Mouse (Mus musculus): Measurements from ENCODE around the gene Extl1. TPM values are rescaled to one million over a fixed set of nuclear protein-coding genes. Genes with fewer than 3 reads are reported as not detected.

The Extl1 gene
- polyA plus RNA-seq, 1 experiment from 2014 or later: 0.75 TPM

DNA sequence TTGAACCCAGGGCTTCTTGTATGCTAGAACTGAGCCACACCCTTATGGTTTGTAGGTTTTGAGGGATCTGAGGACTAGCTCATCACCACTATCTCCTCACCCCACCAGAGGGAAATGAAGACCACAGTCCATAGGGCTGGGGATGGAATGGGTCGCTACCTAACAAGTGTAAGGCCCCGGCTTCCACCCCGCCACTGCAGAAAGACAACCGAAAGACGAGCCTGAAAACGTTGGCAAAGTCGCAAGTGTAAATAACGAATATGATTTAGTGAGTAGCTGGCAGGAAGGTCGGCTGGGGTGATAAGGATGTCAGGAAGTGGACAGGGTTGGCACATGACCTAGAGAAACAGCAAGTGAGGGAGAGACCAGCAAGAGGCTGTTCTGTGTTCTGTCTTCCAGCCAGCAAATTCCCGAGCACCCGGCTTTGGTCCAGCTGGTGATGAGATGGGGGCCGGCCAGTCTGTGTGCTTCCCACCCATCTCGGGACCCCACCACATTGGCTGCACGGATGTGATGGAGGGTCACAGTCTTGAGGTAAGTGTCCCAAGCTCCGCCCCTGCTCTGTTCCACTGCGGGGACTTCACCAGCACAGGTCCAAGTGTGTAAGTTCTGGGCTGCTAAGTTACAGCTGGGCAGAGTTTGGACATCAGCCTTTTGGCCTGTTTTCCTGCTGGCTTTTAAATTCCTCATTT lies 19.1 kb upstream of the Extl1 start:
- no peaks in the 10 kb centered on the region for H3K9me3 ChIP-seq (replicated peaks)
- 86% methylated on average over 16 of the region's 16 CpGs for WGBS
- no peak for ATAC-seq (ENCODE audit: low FRiP score)
- H3K36me3 ChIP-seq: no peaks in the 10 kb centered on the region
- H3K27me3 ChIP-seq (replicated peaks): no peaks in the 10 kb centered on the region
- no peak overlapping the region for H3K4me2 ChIP-seq
- H3K4me3 ChIP-seq (replicated peaks): no peak overlapping the region
- H3K4me1 ChIP-seq: peaks cover 29% of the 10 kb centered on the region
- no peak overlapping the region for H3K9ac ChIP-seq (replicated peaks)
- H3K27ac ChIP-seq (replicated peaks): no peak overlapping the region

DNA sequence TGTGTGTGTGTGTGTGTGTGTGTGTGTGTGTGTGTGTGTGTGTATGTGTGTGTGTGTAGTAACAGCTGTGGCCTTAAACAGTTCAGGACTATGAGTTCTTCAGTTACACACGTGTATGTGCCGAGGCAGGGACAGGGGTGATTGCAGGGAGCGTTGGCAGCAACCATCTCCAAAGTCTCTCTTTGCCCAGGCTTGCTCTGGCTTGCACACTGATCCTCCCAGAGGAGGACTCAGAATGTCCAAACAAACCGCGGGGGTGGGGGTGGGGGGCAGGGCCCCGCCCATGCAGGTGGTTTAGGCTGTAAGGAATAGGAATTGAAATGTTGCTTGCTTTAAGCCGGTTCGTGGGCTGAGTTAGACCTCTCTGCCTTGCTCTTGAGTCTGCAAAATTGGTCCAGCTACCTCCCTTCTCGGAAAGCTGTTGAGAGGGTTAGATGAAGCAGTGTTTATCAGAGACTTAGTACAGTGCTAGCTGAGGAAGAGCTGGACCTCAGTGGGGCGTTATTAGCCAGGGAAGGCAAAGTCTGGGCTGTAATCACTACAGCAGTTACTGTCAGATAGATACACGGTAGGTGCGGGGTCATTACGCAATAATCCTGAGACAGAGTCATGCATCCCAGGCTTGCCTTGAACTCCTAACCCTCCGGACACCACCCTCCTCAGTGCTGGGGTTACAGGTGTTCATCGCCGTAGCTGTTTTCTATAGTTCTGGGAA lies 18.4 kb upstream of the Extl1 start:
- peaks cover 33% of the 10 kb centered on the region for H3K4me1 ChIP-seq
- H3K9ac ChIP-seq (replicated peaks): peak overlapping the region; percentile 17; the same call in 1 of the 2 replicates
- H3K36me3 ChIP-seq: no peaks in the 10 kb centered on the region
- H3K4me2 ChIP-seq: peak overlapping the region; percentile 78
- H3K9me3 ChIP-seq (replicated peaks): no peaks in the 10 kb centered on the region
- WGBS: 65% methylated on average over 16 of the region's 16 CpGs
- ATAC-seq (ENCODE audit: low FRiP score): peak; percentile 43; the same call in 1 of the 2 replicates
- peak overlapping the region; percentile 44; the same call in 1 of the 2 replicates for H3K4me3 ChIP-seq (replicated peaks)
- H3K27ac ChIP-seq (replicated peaks): peak overlapping the region; percentile 88
- H3K27me3 ChIP-seq (replicated peaks): no peaks in the 10 kb centered on the region

DNA sequence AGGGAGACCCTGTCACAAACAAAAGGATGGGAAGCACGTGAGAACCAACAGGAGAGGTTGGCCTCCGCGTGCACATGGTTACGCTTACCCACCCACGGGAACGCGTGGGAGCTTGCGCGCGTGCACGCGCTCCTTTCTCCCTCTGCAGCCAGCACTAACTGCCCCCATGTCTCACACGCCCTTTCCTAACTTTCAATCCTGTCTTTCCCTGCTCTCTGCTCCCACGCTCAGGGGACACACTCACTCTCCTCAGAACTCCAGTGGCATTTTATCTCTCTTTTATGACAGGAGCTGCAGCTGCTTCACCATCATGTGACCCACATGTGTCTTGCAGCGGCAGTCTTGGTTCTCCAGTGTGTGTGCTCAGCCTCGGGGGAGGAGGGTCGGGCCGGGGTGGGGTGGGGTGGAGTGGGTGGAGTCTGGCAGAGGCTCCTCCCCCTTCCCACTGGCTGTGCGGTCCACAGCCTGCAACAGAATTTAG lies 17.6 kb upstream of the Extl1 start:
- Histone ChIP-seq H3K4me2 (peak overlapping the region; percentile 78), H3K4me3 (replicated peaks) (peak overlapping the region; percentile 44), H3K27ac (replicated peaks) (peak overlapping the region; percentile 88), H3K9ac (replicated peaks) (peak overlapping the region; percentile 51), H3K4me1 (peaks cover 38% of the 10 kb centered on the region), H3K36me3 (no peaks in the 10 kb centered on the region), H3K9me3 (replicated peaks) (no peaks in the 10 kb centered on the region), H3K27me3 (replicated peaks) (no peaks in the 10 kb centered on the region)
- WGBS: 2% methylated on average over 19 of the region's 19 CpGs
- peak; percentile 82 for ATAC-seq (ENCODE audit: low FRiP score)

DNA sequence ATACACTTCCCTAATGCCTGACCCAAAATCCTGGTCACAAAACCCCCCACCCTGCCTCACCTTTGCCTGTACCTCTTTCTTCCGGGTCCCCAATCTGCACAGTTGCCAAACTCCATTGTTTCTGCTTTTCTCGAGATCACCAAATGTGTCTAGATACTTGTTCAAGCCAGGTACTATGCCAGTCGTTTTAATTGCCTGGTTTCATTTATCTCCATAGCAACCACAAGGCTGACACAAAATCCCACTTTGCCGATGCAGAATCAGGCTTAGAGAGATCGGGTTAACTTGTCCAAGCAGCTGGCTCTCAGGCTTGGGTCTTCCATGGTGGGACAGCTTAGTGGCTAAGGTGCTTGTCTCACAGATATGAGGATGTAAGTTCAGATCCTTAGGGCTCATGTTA lies 16.6 kb upstream of the Extl1 start:
- 22% methylated on average over 5 of the region's 5 CpGs for WGBS
- H3K36me3 ChIP-seq: no peaks in the 10 kb centered on the region
- no peak for ATAC-seq (ENCODE audit: low FRiP score)
- peak overlapping the region; percentile 52 for H3K27ac ChIP-seq (replicated peaks)
- H3K27me3 ChIP-seq (replicated peaks): no peaks in the 10 kb centered on the region
- H3K9me3 ChIP-seq (replicated peaks): no peaks in the 10 kb centered on the region
- peak overlapping the region; percentile 78 for H3K4me2 ChIP-seq
- H3K4me3 ChIP-seq (replicated peaks): peak overlapping the region; percentile 44
- H3K9ac ChIP-seq (replicated peaks): 0 out of 2 replicates have a peak overlapping the region, but pooled peaks have one; percentile 28
- peaks cover 41% of the 10 kb centered on the region for H3K4me1 ChIP-seq

DNA sequence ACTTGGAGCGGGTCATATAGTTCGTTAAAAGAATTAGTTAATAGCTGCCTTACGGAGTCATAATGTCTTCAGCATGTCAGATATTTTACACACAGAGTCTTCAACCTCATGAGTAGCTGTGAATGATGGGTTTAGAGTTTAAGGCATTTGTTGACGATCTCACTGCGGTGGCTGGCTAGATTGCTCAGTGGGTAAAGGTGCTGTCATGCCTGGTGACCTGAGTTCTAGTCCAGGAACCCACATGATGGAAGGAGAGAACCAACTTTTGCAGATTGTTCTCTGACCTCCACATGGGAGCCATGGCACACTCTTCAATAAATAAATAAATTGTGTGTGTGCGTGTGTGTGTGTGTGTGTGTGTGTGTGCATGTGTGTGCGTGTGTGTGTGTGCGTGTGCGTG lies 14.1 kb upstream of the Extl1 start:
- H3K27me3 ChIP-seq (replicated peaks): no peaks in the 10 kb centered on the region
- no peak overlapping the region for H3K27ac ChIP-seq (replicated peaks)
- H3K4me3 ChIP-seq (replicated peaks): no peak overlapping the region
- no peak for ATAC-seq (ENCODE audit: low FRiP score)
- peaks cover 45% of the 10 kb centered on the region for H3K4me1 ChIP-seq
- no peaks in the 10 kb centered on the region for H3K36me3 ChIP-seq
- no peaks in the 10 kb centered on the region for H3K9me3 ChIP-seq (replicated peaks)
- H3K4me2 ChIP-seq: no peak overlapping the region
- H3K9ac ChIP-seq (replicated peaks): no peak overlapping the region
- WGBS: 92% methylated on average over 9 of the region's 9 CpGs

DNA sequence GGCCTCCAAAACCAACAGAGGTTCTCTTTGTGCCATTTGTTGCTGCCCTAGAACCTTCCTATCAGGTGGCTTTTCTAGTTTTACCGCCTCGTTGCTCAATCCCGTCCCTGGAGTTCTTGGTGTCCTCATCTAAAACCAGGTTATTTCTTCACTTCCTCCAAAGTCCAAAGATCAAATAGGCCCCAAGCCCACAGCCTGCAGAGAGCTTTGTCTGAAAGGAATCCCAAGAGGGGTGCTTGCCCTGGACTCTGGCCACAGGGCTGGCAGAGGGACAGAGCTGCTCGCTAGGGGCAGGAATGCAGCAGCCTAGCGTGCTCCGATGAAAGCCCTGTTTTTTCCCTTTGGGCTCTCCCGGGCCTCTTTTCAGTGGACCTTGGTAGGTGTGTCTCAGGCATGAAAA lies 13.5 kb upstream of the Extl1 start:
- ATAC-seq (ENCODE audit: low FRiP score): no peak
- H3K4me1 ChIP-seq: peaks cover 46% of the 10 kb centered on the region

DNA sequence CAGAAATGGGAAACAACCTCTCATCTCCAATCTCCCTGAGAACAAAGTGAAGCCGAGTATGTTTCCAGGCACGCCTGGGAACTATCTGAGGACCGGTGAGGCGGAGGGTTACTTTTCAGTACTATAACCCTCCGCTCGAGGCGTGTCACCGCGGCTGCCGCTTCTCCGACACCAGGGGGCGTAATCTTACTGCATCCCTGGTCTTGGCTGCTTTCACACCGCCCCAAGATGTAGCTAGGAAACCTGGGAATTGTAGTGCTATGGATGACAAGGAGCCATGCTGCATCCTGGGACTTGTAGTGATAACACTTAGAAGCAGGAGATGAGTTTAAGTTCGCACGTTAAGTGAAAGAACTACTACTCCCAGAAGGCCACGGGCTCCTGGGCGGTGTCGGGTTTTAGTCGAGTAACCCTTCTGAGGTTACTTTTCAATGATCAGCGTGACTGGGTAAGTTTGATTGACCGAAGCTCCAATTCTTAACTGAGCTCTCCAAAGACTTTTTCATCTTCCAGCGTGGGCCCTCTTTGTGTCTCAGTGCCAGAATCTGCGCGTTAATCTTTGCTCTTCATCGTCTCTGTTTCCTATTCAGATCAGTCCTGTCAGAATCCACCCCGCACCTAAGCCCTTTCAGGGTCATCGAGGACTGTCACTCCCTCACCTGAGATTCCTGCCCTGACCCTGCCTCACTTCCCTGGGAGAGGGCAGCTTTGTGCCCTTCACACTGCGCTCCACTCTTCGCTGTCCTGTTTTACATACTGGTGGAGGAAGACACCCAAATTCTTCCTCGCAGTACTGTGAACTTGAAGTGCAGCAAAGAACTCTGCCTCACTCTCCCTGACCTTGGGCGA lies 12.6 kb upstream of the Extl1 start, which contains the start of gene Pafah2:
TSS of gene Pafah2 (plus strand) at position 344 of the 849 bp plus-strand sequence.
- Histone ChIP-seq H3K9me3 (replicated peaks) (no peaks in the 10 kb centered on the region), H3K4me3 (replicated peaks) (peak within 1 kb of the TSS; percentile 44), H3K4me1 (peaks cover 37% of the 10 kb centered on the region), H3K27ac (replicated peaks) (peak within 1 kb of the TSS; percentile 86), H3K27me3 (replicated peaks) (no peaks in the 10 kb centered on the region), H3K36me3 (no peaks in the 10 kb centered on the region), H3K4me2 (peak within 1 kb of the TSS; percentile 68), H3K9ac (replicated peaks) (peak within 1 kb of the TSS; percentile 47)
- WGBS: under 1% methylated on average over 31 of the region's 31 CpGs
- ATAC-seq (ENCODE audit: low FRiP score): peak; percentile 96

More for the DNA sequence above, 13.5 kb upstream of the Extl1 start:
- H3K27me3 ChIP-seq (replicated peaks): no peaks in the 10 kb centered on the region
- H3K27ac ChIP-seq (replicated peaks): peak overlapping the region; percentile 67
- H3K9me3 ChIP-seq (replicated peaks): no peaks in the 10 kb centered on the region
- H3K4me3 ChIP-seq (replicated peaks): peak overlapping the region; percentile 12; the same call in 1 of the 2 replicates
- no peaks in the 10 kb centered on the region for H3K36me3 ChIP-seq
- peak overlapping the region; percentile 36; the same call in 1 of the 2 replicates for H3K9ac ChIP-seq (replicated peaks)
- WGBS: 31% methylated on average over 7 of the region's 7 CpGs
- peak overlapping the region; percentile 68 for H3K4me2 ChIP-seq

DNA sequence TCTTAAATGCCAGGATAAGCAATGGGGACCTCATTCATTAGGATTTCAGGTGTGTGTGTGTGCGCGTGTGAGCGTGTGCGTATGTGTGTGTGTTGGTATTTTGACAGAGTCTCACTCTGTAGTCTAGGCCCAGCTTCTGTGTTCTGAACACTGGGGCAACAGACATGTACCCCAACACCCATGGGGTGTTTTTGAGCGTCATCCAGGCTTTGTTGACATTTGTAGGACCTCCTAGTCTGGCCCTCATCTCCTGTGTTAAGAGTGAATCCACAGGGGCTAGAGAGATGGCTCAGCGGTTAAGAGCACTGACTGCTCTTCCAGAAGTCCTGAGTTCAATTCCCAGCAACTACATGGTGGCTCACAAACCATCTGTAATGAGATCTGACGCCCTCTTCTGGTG lies 11.5 kb upstream of the Extl1 start:
- Histone ChIP-seq H3K27ac (replicated peaks) (peak overlapping the region; percentile 86; the same call in 1 of the 2 replicates), H3K27me3 (replicated peaks) (no peaks in the 10 kb centered on the region), H3K4me2 (peak overlapping the region; percentile 66), H3K9me3 (replicated peaks) (no peaks in the 10 kb centered on the region), H3K9ac (replicated peaks) (no peak overlapping the region), H3K36me3 (no peaks in the 10 kb centered on the region), H3K4me1 (peaks cover 27% of the 10 kb centered on the region), H3K4me3 (replicated peaks) (no peak overlapping the region)
- 95% methylated on average over 7 of the region's 7 CpGs for WGBS
- ATAC-seq (ENCODE audit: low FRiP score): no peak

DNA sequence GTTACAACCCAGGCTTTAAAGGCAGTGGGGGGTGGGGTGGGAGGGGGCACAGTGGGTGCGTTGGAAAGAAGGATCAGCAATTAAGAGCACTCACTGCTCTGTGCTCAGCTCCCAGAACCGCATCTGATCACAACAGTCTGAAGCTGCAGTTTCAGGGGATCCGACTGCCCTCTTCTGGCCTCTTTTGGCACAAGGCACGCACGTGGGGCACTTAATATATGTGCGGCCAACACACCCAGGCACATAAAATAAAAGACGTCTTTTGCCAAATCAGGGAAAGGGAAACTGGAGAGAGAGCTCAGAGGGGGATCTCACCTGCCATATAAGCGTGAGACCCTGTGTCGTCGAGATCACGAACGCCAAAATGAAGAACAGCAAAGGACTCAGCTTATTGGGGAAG lies 9.4 kb upstream of the Extl1 start:
- H3K9ac ChIP-seq (replicated peaks): no peak overlapping the region
- no peaks in the 10 kb centered on the region for H3K27me3 ChIP-seq (replicated peaks)
- no peak overlapping the region for H3K27ac ChIP-seq (replicated peaks)
- WGBS: 23% methylated on average over 12 of the region's 12 CpGs
- H3K4me3 ChIP-seq (replicated peaks): no peak overlapping the region
- peaks cover 19% of the 10 kb centered on the region for H3K4me1 ChIP-seq
- no peak overlapping the region for H3K4me2 ChIP-seq
- H3K36me3 ChIP-seq: no peaks in the 10 kb centered on the region
- ATAC-seq (ENCODE audit: low FRiP score): no peak
- no peaks in the 10 kb centered on the region for H3K9me3 ChIP-seq (replicated peaks)

DNA sequence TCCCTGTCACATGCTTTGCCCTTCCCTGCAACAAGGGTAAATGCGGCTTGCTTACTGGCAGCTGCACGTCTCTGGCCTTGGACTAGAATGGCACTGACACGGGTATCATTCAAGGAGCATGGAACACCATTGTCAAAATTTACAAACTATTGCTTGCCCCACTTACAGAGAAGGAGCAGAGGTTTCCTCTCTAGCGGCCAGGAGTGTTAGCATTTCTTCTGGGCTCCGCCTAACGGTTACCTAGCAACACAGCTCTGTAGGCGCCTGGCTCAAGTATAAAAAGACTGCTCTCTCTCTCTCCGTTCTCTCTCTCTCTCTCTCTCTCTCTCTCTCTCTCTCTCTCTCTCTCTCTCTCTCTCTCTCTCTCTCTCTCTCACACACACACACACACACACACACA lies 8.9 kb upstream of the Extl1 start:
- H3K9me3 ChIP-seq (replicated peaks): no peaks in the 10 kb centered on the region
- H3K27me3 ChIP-seq (replicated peaks): no peaks in the 10 kb centered on the region
- H3K4me2 ChIP-seq: no peak overlapping the region
- ATAC-seq (ENCODE audit: low FRiP score): no peak
- no peaks in the 10 kb centered on the region for H3K36me3 ChIP-seq
- H3K27ac ChIP-seq (replicated peaks): no peak overlapping the region
- H3K4me1 ChIP-seq: peaks cover 19% of the 10 kb centered on the region
- H3K4me3 ChIP-seq (replicated peaks): no peak overlapping the region
- WGBS: 12% methylated on average over 8 of the region's 8 CpGs
- no peak overlapping the region for H3K9ac ChIP-seq (replicated peaks)

DNA sequence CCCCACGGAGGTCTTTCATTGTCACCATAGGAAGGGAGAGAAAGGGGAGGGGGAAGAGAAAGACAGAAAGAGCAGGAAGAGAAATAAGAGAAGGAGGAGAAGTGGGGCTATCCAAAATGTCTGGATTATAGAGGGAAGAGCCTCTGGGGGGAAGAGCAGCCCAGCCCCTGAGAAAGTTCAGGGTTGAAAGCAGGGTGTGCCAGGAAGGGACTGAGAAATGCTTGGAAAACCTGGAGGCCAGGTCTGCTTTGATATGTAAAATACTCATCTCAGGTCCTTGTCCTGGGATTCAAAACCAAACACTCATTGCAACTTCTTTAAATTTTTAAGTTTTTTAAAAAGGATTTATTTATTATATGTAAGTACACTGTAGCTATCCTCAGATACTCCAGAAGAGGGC lies 8.0 kb upstream of the Extl1 start:
- Histone ChIP-seq H3K27ac (replicated peaks) (no peak overlapping the region), H3K4me2 (no peak overlapping the region), H3K36me3 (no peaks in the 10 kb centered on the region), H3K4me1 (peaks cover 12% of the 10 kb centered on the region), H3K4me3 (replicated peaks) (no peak overlapping the region), H3K27me3 (replicated peaks) (no peaks in the 10 kb centered on the region), H3K9me3 (replicated peaks) (no peaks in the 10 kb centered on the region), H3K9ac (replicated peaks) (no peak overlapping the region)
- 96% methylated on average over 1 of the region's 1 CpGs for WGBS
- ATAC-seq (ENCODE audit: low FRiP score): no peak
